Mouse (Mus musculus) kidney, adult 9 months (tissue): ENCODE measurements at regions not wholly inside any gene's neighbourhood (a gene's known extent, or its start where the extent isn't known, plus 50 kb on each side); places are given as distances from the start of the nearest gene placed in this dataset.
A peak's percentile ranks its signal among the peaks of the same experiment; 100 is the strongest.

Experiments
- DNase-seq: peaks from one replicate; pipeline ENCODE4 v3.0.0; 2022

- peak; percentile 2 for DNase-seq
These were observed 225.4 kb upstream of the Galnt5 start for GRCm38 (mm10) chr2:57772315-57772714.

GRCm38 (mm10) chr2:57776154-57776553, 221.5 kb upstream of the Galnt5 start:
- no peak for DNase-seq

- DNase-seq = no peak
These were observed 216.8 kb upstream of the Galnt5 start for GRCm38 (mm10) chr2:57780836-57781235.

GRCm38 (mm10) chr2:57793519-57794296, 204.0 kb upstream of the Galnt5 start:
- no peak for DNase-seq

- no peak for DNase-seq
These were observed 198.4 kb upstream of the Galnt5 start for GRCm38 (mm10) chr2:57799279-57799678.

GRCm38 (mm10) chr2:57807911-57808310, 189.8 kb upstream of the Galnt5 start:
- no peak for DNase-seq

- DNase-seq = no peak
These were observed 184.7 kb upstream of the Galnt5 start for GRCm38 (mm10) chr2:57812996-57813395.

GRCm38 (mm10) chr2:57820343-57820742, 177.3 kb upstream of the Galnt5 start:
- no peak for DNase-seq

- no peak for DNase-seq
These were observed 176.8 kb upstream of the Galnt5 start for GRCm38 (mm10) chr2:57820923-57821322.

GRCm38 (mm10) chr2:57828284-57828683, 169.4 kb upstream of the Galnt5 start:
- no peak for DNase-seq

- peak; percentile 58 for DNase-seq
These were observed 164.9 kb upstream of the Galnt5 start for GRCm38 (mm10) chr2:57832565-57833355.

- DNase-seq = peak; percentile 21
These were observed 152.5 kb upstream of the Galnt5 start for GRCm38 (mm10) chr2:57845135-57845534.

- peak; percentile 35 for DNase-seq
These were observed 150.0 kb upstream of the Galnt5 start for GRCm38 (mm10) chr2:57847707-57848106.

GRCm38 (mm10) chr2:57849338-57850057, 148.2 kb upstream of the Galnt5 start:
- DNase-seq = no peak

- no peak for DNase-seq
These were observed 147.7 kb upstream of the Galnt5 start for GRCm38 (mm10) chr2:57850058-57850400.

GRCm38 (mm10) chr2:57856524-57857107, 141.1 kb upstream of the Galnt5 start:
- DNase-seq = no peak

GRCm38 (mm10) chr2:57865289-57865688, 132.4 kb upstream of the Galnt5 start:
- DNase-seq = peak; percentile 5

GRCm38 (mm10) chr2:57868046-57868445, 129.6 kb upstream of the Galnt5 start:
- DNase-seq = no peak

GRCm38 (mm10) chr2:57900168-57900567, 97.5 kb upstream of the Galnt5 start:
- DNase-seq = no peak

- no peak for DNase-seq
These were observed 97.0 kb upstream of the Galnt5 start for GRCm38 (mm10) chr2:57900580-57901247.

- DNase-seq = no peak
These were observed 92.5 kb upstream of the Galnt5 start for GRCm38 (mm10) chr2:57905184-57905583.

GRCm38 (mm10) chr2:57906939-57907338, 90.7 kb upstream of the Galnt5 start:
- DNase-seq = no peak

GRCm38 (mm10) chr2:57909706-57910105, 88.0 kb upstream of the Galnt5 start:
- DNase-seq = no peak
